In genomic region chr9:111039966-111040365, GRCm38 (mm10) we compare ENCODE assay signal across 20 mouse cellular contexts. TPM values are rescaled to one million over a fixed set of nuclear protein-coding genes. Genes with fewer than 3 reads are reported as not detected.
DNase-seq lines count a peak whose midpoint lies in the region; ATAC-seq and TF ChIP-seq lines count a peak whose summit lies in the region.
"Had no signal": no experiment of that assay in that cellular context is flagged by ENCODE, and none has a peak within 500 bp of the region (broad histone marks: within the 10 kb centered on the region; RNA-seq: fewer than 3 reads in every experiment).

No protein-coding gene starts in this region.

- no peak for TF ChIP-seq CTCF in lung, embryonic 14.5 days (IDR thresholded peaks at IDR 0.05; ENCODE audit: low read depth)
- no peak for TF ChIP-seq CTCF in lung, postnatal 0 days (IDR thresholded peaks at IDR 0.05)

- no peaks in the 10 kb centered on the region for H3K36me3 ChIP-seq in kidney, embryonic 14.5 days (ENCODE audit: control insufficient read depth, insufficient read depth, low read length)
- no peaks in the 10 kb centered on the region for H3K36me3 ChIP-seq in lung, embryonic 14.5 days (ENCODE audit: insufficient read depth)
- H3K36me3 ChIP-seq in lung, postnatal 0 days (ENCODE audit: insufficient read depth, low read length) = no peaks in the 10 kb centered on the region
- H3K36me3 ChIP-seq in embryonic facial prominence, embryonic 10.5 days (replicated peaks) = no peaks in the 10 kb centered on the region
- H3K36me3 ChIP-seq: hindbrain, embryonic 12.5 days; limb, embryonic 10.5 days; midbrain, embryonic 12.5 days; neural tube, embryonic 13.5 days had no signal

- H3K27ac ChIP-seq in kidney, embryonic 14.5 days (ENCODE audit: low read depth, low read length) = no peak overlapping the region
- H3K27ac ChIP-seq in lung, embryonic 14.5 days (ENCODE audit: low read depth) = no peak overlapping the region
- no peak overlapping the region for H3K27ac ChIP-seq in lung, postnatal 0 days (ENCODE audit: low read length)
- H3K27ac ChIP-seq in embryonic facial prominence, embryonic 10.5 days (replicated peaks) = no peak overlapping the region
- H3K27ac ChIP-seq: hindbrain, embryonic 12.5 days; limb, embryonic 10.5 days; macrophage; midbrain, embryonic 12.5 days; neural tube, embryonic 13.5 days had no signal

- peak; percentile 29 to 46 for DNase-seq in adrenal gland, adult 18-20 months (ENCODE audit: low spot score in 2 of 2)
- no peak for DNase-seq in adrenal gland, adult 8-10 months
- DNase-seq in kidney, adult 18-20 months = peak; percentile 40
- peak; percentile 36 for DNase-seq in lung, embryonic 14.5 days
- no peak for DNase-seq in lung, postnatal 0 days (ENCODE audit: low spot score)
- DNase-seq in NIH3T3 (ENCODE audit: low read depth) = peak; percentile 14
- no peak for DNase-seq in embryonic facial prominence, embryonic 10.5 days (ENCODE audit: low spot score)
- DNase-seq: thymus, adult 2 months had no signal

- ATAC-seq in kidney, embryonic 14.5 days (ENCODE audit: low FRiP score, low TSS enrichment) = no peak
- ATAC-seq in lung, embryonic 14.5 days (ENCODE audit: insufficient read depth) = no peak
- no peak for ATAC-seq in lung, postnatal 0 days
- ATAC-seq: forebrain, embryonic 14.5 days; inflammation-experienced regulatory T-cells, adult 6 months had no signal

- no peak for TF ChIP-seq EP300 in lung, postnatal 0 days (IDR thresholded peaks at IDR 0.05)

- no peaks in the 10 kb centered on the region for H3K27me3 ChIP-seq in kidney, embryonic 14.5 days (ENCODE audit: control insufficient read depth, insufficient read depth, low read length)
- no peaks in the 10 kb centered on the region for H3K27me3 ChIP-seq in lung, embryonic 14.5 days (ENCODE audit: insufficient read depth, low read length)
- no peaks in the 10 kb centered on the region for H3K27me3 ChIP-seq in lung, postnatal 0 days (replicated peaks; ENCODE audit: insufficient read depth, low read length)
- no peaks in the 10 kb centered on the region for H3K27me3 ChIP-seq in embryonic facial prominence, embryonic 10.5 days (replicated peaks; ENCODE audit: low read depth, poor library complexity, severe bottlenecking)
- H3K27me3 ChIP-seq: hindbrain, embryonic 12.5 days; midbrain, embryonic 12.5 days; neural tube, embryonic 13.5 days had no signal

- H3K4me2 ChIP-seq in kidney, embryonic 14.5 days (replicated peaks; ENCODE audit: low read depth, low read length) = no peak overlapping the region
- H3K4me2 ChIP-seq in lung, embryonic 14.5 days = no peak overlapping the region
- H3K4me2 ChIP-seq in lung, postnatal 0 days (replicated peaks; ENCODE audit: low read depth, low read length) = no peak overlapping the region
- H3K4me2 ChIP-seq: hindbrain, embryonic 12.5 days; liver, embryonic 11.5 days; midbrain, embryonic 12.5 days; neural tube, embryonic 13.5 days had no signal

- no peaks in the 10 kb centered on the region for H3K9me3 ChIP-seq in kidney, embryonic 14.5 days (ENCODE audit: control insufficient read depth, low read length)
- H3K9me3 ChIP-seq in lung, embryonic 14.5 days (ENCODE audit: low read depth, low read length) = no peaks in the 10 kb centered on the region
- no peaks in the 10 kb centered on the region for H3K9me3 ChIP-seq in lung, postnatal 0 days (ENCODE audit: low read length)
- H3K9me3 ChIP-seq in embryonic facial prominence, embryonic 10.5 days = no peaks in the 10 kb centered on the region
- H3K9me3 ChIP-seq: hindbrain, embryonic 12.5 days; limb, embryonic 10.5 days; midbrain, embryonic 12.5 days; neural tube, embryonic 13.5 days had no signal

- no peak overlapping the region for H3K4me3 ChIP-seq in kidney, embryonic 14.5 days (ENCODE audit: low read length)
- H3K4me3 ChIP-seq in lung, embryonic 14.5 days (ENCODE audit: low read depth, low read length) = no peak overlapping the region
- H3K4me3 ChIP-seq in lung, postnatal 0 days (ENCODE audit: low read depth, low read length) = no peak overlapping the region
- no peak overlapping the region for H3K4me3 ChIP-seq in embryonic facial prominence, embryonic 10.5 days
- H3K4me3 ChIP-seq: erythroblast, embryonic 14.5 days; hindbrain, embryonic 12.5 days; limb, embryonic 10.5 days; midbrain, embryonic 12.5 days; neural tube, embryonic 13.5 days had no signal

- H3K9ac ChIP-seq in kidney, embryonic 14.5 days (ENCODE audit: low read depth, low read length) = no peak overlapping the region
- H3K9ac ChIP-seq in lung, embryonic 14.5 days = no peak overlapping the region
- H3K9ac ChIP-seq in lung, postnatal 0 days (replicated peaks; ENCODE audit: low read depth) = no peak overlapping the region
- H3K9ac ChIP-seq: hindbrain, embryonic 12.5 days; midbrain, embryonic 12.5 days; neural tube, embryonic 13.5 days had no signal

- H3K4me1 ChIP-seq in kidney, embryonic 14.5 days (ENCODE audit: control insufficient read depth, insufficient read depth, low read length) = no peaks in the 10 kb centered on the region
- H3K4me1 ChIP-seq in lung, embryonic 14.5 days (ENCODE audit: insufficient read depth) = no peaks in the 10 kb centered on the region
- no peaks in the 10 kb centered on the region for H3K4me1 ChIP-seq in lung, postnatal 0 days (ENCODE audit: insufficient read depth, low read depth, low read length)
- H3K4me1 ChIP-seq in embryonic facial prominence, embryonic 10.5 days = no peaks in the 10 kb centered on the region
- H3K4me1 ChIP-seq: hindbrain, embryonic 12.5 days; limb, embryonic 10.5 days; midbrain, embryonic 12.5 days; neural tube, embryonic 13.5 days had no signal

- 80% methylated on average over 4 of the region's 4 CpGs for WGBS in kidney, embryonic 14.5 days
- WGBS in lung, embryonic 14.5 days = 48% methylated on average over 4 of the region's 4 CpGs
- 48% methylated on average over 4 of the region's 4 CpGs for WGBS in lung, postnatal 0 days
- WGBS in embryonic facial prominence, embryonic 10.5 days = 84% methylated on average over 4 of the region's 4 CpGs

RNA-seq across cellular contexts. Expression of gene Ccrl2, which starts 17.4 kb away (rescaled TPM):
- 10 to 100 TPM in 1 of 2 experiments, 1 to 10 TPM in 1; 9.3 to 10.2 TPM for total RNA-seq in adrenal gland, adult 18-20 months (2021)
- 10 to 100 TPM in 2 of 4 experiments, 1 to 10 TPM in 2; 5.4 to 12.8 (median 9.8) TPM for total RNA-seq in adrenal gland, adult 8-10 months (2022)
- polyA plus RNA-seq in kidney, embryonic 14.5 days (2014; fragmentation: Nextera tagmentation; extraction: Ambion mirVana) = 0.61 and 0.83 TPM in 2 replicates
- polyA plus RNA-seq in lung, embryonic 14.5 days (2014; fragmentation: Nextera tagmentation; extraction: Ambion mirVana) = 2.1 and 2.9 TPM in 2 replicates
- polyA plus RNA-seq in lung, postnatal 0 days (2015; fragmentation: Nextera tagmentation; extraction: Ambion mirVana) = 43.5 and 49.0 TPM in 2 replicates
- 0.35 and 0.98 TPM in 2 replicates for polyA plus RNA-seq in embryonic facial prominence, embryonic 10.5 days (2016; fragmentation: Nextera tagmentation; extraction: Ambion mirVana)

RNA-seq across cellular contexts. Expression of gene Ltf, which starts 20.9 kb away (rescaled TPM):
- 1 to 10 TPM; 1.2 to 1.7 TPM for total RNA-seq in adrenal gland, adult 18-20 months (2021)
- total RNA-seq in adrenal gland, adult 8-10 months (2022) = 1 to 10 TPM in 3 of 4 experiments, under 1 TPM in 1; 0.87 to 3.2 (median 2.0) TPM
- 0.31 and 0.41 TPM in 2 replicates for polyA plus RNA-seq in kidney, embryonic 14.5 days (2014; fragmentation: Nextera tagmentation; extraction: Ambion mirVana)
- 0.17 and 2.5 TPM in 2 replicates for polyA plus RNA-seq in lung, embryonic 14.5 days (2014; fragmentation: Nextera tagmentation; extraction: Ambion mirVana)
- polyA plus RNA-seq in lung, postnatal 0 days (2015; fragmentation: Nextera tagmentation; extraction: Ambion mirVana) = 11.3 and 16.1 TPM in 2 replicates
- polyA plus RNA-seq in embryonic facial prominence, embryonic 10.5 days (2016; fragmentation: Nextera tagmentation; extraction: Ambion mirVana) = not detected in 2 replicates
- total RNA-seq: layer of hippocampus, adult 18-20 months; MEL had no signal
- polyA plus RNA-seq: erythroblast, embryonic 14.5 days; limb, embryonic 10.5 days had no signal

RNA-seq across cellular contexts. Expression of gene Rtp3, which starts 49.6 kb away (rescaled TPM):
- total RNA-seq in adrenal gland, adult 18-20 months (2021) = 1 to 10 TPM; 3.8 to 5.4 TPM
- total RNA-seq in adrenal gland, adult 8-10 months (2022) = 1 to 10 TPM; 2.5 to 4.6 (median 3.9) TPM
- polyA plus RNA-seq in kidney, embryonic 14.5 days (2014; fragmentation: Nextera tagmentation; extraction: Ambion mirVana) = 0.32 TPM in 1 of 2 replicates, not detected in the other
- polyA plus RNA-seq in lung, embryonic 14.5 days (2014; fragmentation: Nextera tagmentation; extraction: Ambion mirVana) = 0.15 and 0.41 TPM in 2 replicates
- polyA plus RNA-seq in lung, postnatal 0 days (2015; fragmentation: Nextera tagmentation; extraction: Ambion mirVana) = 1.7 and 3.0 TPM in 2 replicates
- polyA plus RNA-seq in embryonic facial prominence, embryonic 10.5 days (2016; fragmentation: Nextera tagmentation; extraction: Ambion mirVana) = 0.11 and 0.40 TPM in 2 replicates
- total RNA-seq: MEL had no signal
- polyA plus RNA-seq: erythroblast, embryonic 14.5 days; forebrain, embryonic 14.5 days; hindbrain, embryonic 12.5 days; inflammation-experienced regulatory T-cells, adult 6 months; limb, embryonic 10.5 days; macrophage; midbrain, embryonic 12.5 days; neural tube, embryonic 13.5 days had no signal

Comparison
In these comparisons a context has a peak if more than half of its experiments do, and no peak if none do; other contexts are left out.
1. DNase-seq: peak in adrenal gland, adult 18-20 months (2 of 2), kidney, adult 18-20 months (single experiment), lung, embryonic 14.5 days (single experiment) and NIH3T3 (single experiment); none in adrenal gland, adult 8-10 months (single experiment), lung, postnatal 0 days (single experiment) and embryonic facial prominence, embryonic 10.5 days (single experiment).
2. RNA of gene Ccrl2, which starts 17.4 kb away (polyA plus RNA-seq): 43.5 to 49.0 TPM in lung, postnatal 0 days; 2.1 to 2.9 TPM in lung, embryonic 14.5 days, 0.35 to 0.98 TPM in embryonic facial prominence, embryonic 10.5 days and 0.61 to 0.83 TPM in kidney, embryonic 14.5 days; every median in the first group is over 10 times any median in the second.